Mouse (Mus musculus) cerebellum, adult 9-11 months (tissue): ENCODE data around the gene Slc16a12.
"Not testable (repeated sequence)": the region's sequence is repeated elsewhere in the genome, so short reads cannot be mapped to it uniquely, and the experiment has no call there.

ENCODE experiments used
- DNase-seq: peaks from one replicate; pipeline ENCODE4 v3.0.0; 2022

The Slc16a12 gene

GRCm38 (mm10) chr19:34746688-34747504 is at the start of gene Slc16a12:
Slc16a12 (minus strand) TSS chr19:34747289.
- DNase-seq: no peak

- no peak for DNase-seq
Observed at GRCm38 (mm10) chr19:34796396-34796795, 49.3 kb upstream of the Slc16a12 start.

- no peak for DNase-seq
Observed at GRCm38 (mm10) chr19:34782491-34782890, 35.4 kb upstream of the Slc16a12 start.

- no peak for DNase-seq
Observed at GRCm38 (mm10) chr19:34778993-34779392, 31.9 kb upstream of the Slc16a12 start.

GRCm38 (mm10) chr19:34778098-34778497 is 31.0 kb upstream of the Slc16a12 start:
- no peak for DNase-seq

- peak; percentile 9 for DNase-seq
Observed at GRCm38 (mm10) chr19:34772775-34773174, 25.7 kb upstream of the Slc16a12 start.

GRCm38 (mm10) chr19:34770764-34771163 is 23.7 kb upstream of the Slc16a12 start:
- DNase-seq: no peak

- DNase-seq: no peak
Observed at GRCm38 (mm10) chr19:34758754-34759153, 11.7 kb upstream of the Slc16a12 start.

GRCm38 (mm10) chr19:34756561-34757240 is 9.6 kb upstream of the Slc16a12 start:
- DNase-seq: no peak

GRCm38 (mm10) chr19:34755680-34756079 is 8.6 kb upstream of the Slc16a12 start:
- no peak for DNase-seq

GRCm38 (mm10) chr19:34753243-34753642 is 6.2 kb upstream of the Slc16a12 start:
- no peak for DNase-seq

GRCm38 (mm10) chr19:34752391-34753092 is 5.5 kb upstream of the Slc16a12 start:
- no peak for DNase-seq

GRCm38 (mm10) chr19:34751150-34751549 is 4.1 kb upstream of the Slc16a12 start:
- no peak for DNase-seq

- DNase-seq: no peak
Observed at GRCm38 (mm10) chr19:34748992-34749391, 1.9 kb upstream of the Slc16a12 start.

- not testable (repeated sequence) for DNase-seq
Observed at GRCm38 (mm10) chr19:34747969-34748368, 880 bp upstream of the Slc16a12 start.

GRCm38 (mm10) chr19:34746201-34746600 is 888 bp downstream of the Slc16a12 start:
- DNase-seq: no peak

- no peak for DNase-seq
Observed at GRCm38 (mm10) chr19:34745012-34745411, 2.1 kb downstream of the Slc16a12 start.

- DNase-seq: no peak
Observed at GRCm38 (mm10) chr19:34737916-34738315, 9.2 kb downstream of the Slc16a12 start.

- no peak for DNase-seq
Observed at GRCm38 (mm10) chr19:34735900-34736299, 11.2 kb downstream of the Slc16a12 start.

GRCm38 (mm10) chr19:34733020-34733419 is 14.1 kb downstream of the Slc16a12 start:
- no peak for DNase-seq

GRCm38 (mm10) chr19:34731356-34731755 is 15.7 kb downstream of the Slc16a12 start:
- no peak for DNase-seq

GRCm38 (mm10) chr19:34730584-34730983 is 16.5 kb downstream of the Slc16a12 start:
- DNase-seq: no peak

- no peak for DNase-seq
Observed at GRCm38 (mm10) chr19:34729505-34729904, 17.6 kb downstream of the Slc16a12 start.
